Mouse (Mus musculus) neutrophil, adult 5-6 weeks (primary cell): ENCODE data around the gene Inpp4a. TPM values are rescaled to one million over a fixed set of nuclear protein-coding genes. Genes with fewer than 3 reads are reported as not detected.

ENCODE experiments used
- ATAC-seq: fragments of 151-379, 151-347 bp; 2 replicates; pipeline ENCODE4 v1.8.0; 2017; ENCODE audit warnings: mild to moderate bottlenecking, moderate TSS enrichment; ENCODE audit not compliant: insufficient number of reproducible peaks, poor library complexity, low FRiP score, severe bottlenecking; ENCODE audit errors: extremely low read depth
- total RNA-seq: library from RNA; stranded (forward); fragments of 200-1000 nt; gene quantifications from 2 replicates; pipeline ENCODE4 v1.2.3, GENCODE M21; 2017

The Inpp4a gene
- total RNA-seq, 1 experiment from 2014 or later, result 32.6 TPM

- 0 out of 2 replicates have a peak, but pooled peaks have one; percentile 14 for ATAC-seq
These were observed 18.1 kb downstream of the Inpp4a start for GRCm38 (mm10) chr1:37317644-37318285.

DNA sequence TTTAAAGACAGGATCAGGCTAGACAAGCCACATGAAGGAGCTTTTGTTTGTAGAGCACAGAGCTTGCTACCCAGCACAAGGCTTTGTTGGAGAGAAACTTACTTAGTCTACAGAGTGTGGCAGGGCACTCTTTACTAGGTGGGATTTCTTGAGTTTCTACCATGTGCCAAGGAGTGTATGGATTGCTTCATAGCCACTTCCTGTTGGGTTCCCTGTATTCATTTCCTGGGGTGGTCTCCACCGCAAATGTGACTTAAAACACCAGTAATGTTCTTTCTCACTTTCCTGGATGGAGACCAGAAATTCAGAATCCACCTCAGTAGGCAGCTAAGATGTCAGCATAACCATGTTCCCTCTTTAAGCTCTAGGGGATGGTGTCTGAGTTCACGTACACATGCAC lies 18.9 kb downstream of the Inpp4a start:
- ATAC-seq, result no peak

DNA sequence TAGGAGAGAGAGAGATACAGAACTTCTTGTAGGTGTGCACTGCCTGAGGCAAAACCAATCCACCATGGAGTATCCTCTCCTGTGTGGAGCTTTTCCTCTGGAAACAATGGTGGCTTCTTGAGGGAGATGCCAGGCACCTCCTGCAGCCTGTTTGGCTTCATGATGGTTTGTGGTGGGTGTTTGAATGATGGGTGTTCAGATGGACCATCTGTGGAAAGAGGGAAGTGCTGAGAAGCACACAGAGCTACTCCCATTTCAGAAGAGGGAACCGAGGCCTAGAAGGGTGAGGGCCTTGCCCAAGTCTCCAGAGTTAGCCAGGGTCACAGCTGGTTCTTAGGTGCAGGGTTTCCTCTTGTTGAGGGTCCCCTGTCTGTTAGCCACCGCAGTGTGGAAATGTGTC lies 23.0 kb downstream of the Inpp4a start:
- ATAC-seq, result no peak

GRCm38 (mm10) chr1:37323208-37323607 lies 23.5 kb downstream of the Inpp4a start:
- no peak for ATAC-seq

- no peak for ATAC-seq
These were observed 24.9 kb downstream of the Inpp4a start for GRCm38 (mm10) chr1:37324569-37324968.

DNA sequence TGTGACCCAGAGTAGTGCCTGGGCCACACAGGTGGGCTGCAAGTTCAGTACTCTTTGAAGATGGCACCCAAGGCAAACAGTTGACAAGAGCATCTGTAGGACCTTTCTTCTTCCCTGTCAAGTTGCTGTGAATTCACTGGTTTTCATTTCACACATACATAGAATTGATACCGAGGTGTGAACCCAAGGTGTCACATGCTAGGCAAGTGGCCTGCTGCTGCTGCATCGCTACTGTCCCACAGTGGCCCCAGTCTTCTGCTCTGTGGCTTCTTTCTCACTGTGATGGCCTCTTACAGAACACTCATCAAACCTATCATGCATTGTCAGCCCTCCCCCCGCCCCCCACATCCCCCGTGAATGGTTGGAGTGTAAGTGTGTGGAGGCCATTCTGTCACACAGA lies 27.6 kb downstream of the Inpp4a start:
- no peak for ATAC-seq

GRCm38 (mm10) chr1:37329132-37329531 lies 29.5 kb downstream of the Inpp4a start:
- no peak for ATAC-seq

- no peak for ATAC-seq
These were observed 30.2 kb downstream of the Inpp4a start for GRCm38 (mm10) chr1:37329831-37330230.

GRCm38 (mm10) chr1:37332756-37333155 lies 33.1 kb downstream of the Inpp4a start:
- ATAC-seq, result no peak

DNA sequence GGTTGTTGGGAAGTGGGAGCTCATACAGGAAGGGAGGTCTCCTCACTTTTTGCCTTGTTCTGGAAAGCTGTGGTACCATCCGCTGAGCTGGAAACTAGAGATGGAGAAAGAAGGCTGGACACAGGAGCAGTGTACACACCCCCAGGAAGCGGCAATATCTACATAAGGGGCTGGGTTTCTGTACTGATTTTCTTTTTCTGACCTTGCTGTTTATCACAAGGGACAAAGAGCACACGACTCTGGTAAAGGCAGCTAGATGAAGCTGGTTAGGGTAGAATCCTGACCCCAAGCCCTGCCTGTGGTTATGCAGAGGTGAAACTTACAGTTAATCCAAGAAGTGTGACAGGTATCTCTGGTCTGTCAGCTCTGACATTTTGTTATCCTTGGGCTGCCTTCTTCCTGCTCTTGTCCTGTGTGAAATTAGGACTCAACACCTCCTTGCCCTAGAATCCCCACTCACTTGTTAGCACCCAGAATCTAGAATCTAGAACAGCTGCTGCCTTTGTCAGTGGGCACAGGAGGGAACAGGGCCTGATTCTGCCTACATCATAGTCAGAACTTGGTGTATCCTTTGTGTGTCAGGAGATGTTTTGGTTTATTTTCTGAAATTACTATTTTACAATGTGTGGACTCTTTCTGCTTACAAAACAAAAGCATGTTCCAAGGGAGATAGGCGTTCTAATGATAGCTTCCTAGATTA lies 34.2 kb downstream of the Inpp4a start:
- ATAC-seq, result no peak

- ATAC-seq, result no peak
These were observed 36.4 kb downstream of the Inpp4a start for GRCm38 (mm10) chr1:37336022-37336421.

GRCm38 (mm10) chr1:37336794-37337193 lies 37.1 kb downstream of the Inpp4a start:
- no peak for ATAC-seq

DNA sequence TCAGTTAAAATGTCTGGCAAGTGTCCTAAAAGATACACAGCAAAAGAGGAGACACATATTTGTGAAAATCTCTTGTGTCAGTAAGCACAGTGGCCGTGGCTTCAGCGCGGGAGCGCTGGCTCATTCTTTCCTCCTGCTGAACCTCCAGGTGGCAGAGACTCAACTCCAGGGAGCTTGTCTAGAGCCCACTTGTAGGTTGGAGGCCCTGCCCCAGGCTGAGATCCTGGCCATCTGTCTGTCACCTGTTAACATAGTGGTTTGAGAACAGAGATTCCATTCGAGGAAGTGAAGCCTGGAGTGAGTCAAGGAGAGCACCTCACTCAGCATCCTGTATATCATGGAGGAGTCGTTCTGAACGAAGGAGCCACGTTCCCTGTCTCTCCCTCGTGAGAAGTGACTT lies 37.6 kb downstream of the Inpp4a start:
- no peak for ATAC-seq

DNA sequence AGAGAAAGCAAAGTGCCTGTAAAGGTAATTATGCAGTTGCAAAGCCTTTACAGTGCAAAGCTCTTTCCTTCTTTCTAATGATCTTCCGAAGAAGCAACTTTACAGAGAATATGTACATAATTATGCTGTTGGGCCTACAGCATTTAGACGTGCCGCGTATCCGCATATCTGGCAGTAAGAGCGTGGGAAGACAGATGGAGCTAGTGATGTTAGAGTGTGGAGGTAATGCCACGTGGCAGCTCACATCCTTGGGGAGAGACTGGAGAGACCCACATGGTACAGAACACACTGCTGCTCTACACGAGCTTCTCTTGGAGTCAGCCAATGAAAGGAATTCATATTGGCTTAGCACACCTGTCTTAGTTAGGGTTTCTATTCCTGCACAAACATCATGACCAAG lies 39.5 kb downstream of the Inpp4a start:
- no peak for ATAC-seq

DNA sequence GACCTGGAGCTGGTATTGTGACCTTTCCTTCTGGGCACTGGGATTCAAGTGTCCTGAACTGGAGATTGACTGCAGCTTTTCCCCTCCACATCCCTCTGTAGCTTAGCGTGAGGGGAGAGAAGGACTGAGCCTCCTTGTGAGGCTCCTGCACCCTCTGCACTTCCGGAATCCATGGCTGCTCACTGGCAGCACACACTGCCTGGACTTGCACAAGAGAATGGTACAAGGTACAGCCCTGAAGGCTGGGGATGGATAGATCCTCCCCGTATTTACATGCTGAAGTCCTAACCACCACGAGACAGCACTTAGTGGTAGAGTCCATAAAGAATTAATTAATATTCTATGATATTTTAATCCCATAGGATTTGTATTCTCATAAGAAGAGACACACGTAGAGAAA lies 41.7 kb downstream of the Inpp4a start:
- no peak for ATAC-seq

GRCm38 (mm10) chr1:37341914-37342313 lies 42.2 kb downstream of the Inpp4a start:
- ATAC-seq, result no peak

- no peak for ATAC-seq
These were observed 42.9 kb downstream of the Inpp4a start for GRCm38 (mm10) chr1:37342524-37342923.

DNA sequence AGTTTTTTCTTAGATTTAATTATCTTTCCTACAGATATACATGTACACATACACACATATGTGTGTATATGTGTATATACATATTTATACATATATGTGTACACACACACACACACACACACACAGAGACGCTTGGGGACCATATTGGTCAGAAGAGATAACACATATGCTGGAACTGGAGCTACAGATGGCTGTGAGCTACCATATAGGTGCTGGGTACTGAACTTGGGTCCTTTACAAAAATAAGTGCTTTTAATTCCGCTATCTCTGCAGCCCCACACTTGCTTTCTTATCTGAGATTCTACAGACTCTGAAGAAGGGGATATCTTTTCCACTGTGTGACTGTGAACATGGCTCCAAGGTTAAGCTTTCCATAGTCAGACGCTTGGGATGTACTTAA lies 43.6 kb downstream of the Inpp4a start:
- ATAC-seq, result no peak

DNA sequence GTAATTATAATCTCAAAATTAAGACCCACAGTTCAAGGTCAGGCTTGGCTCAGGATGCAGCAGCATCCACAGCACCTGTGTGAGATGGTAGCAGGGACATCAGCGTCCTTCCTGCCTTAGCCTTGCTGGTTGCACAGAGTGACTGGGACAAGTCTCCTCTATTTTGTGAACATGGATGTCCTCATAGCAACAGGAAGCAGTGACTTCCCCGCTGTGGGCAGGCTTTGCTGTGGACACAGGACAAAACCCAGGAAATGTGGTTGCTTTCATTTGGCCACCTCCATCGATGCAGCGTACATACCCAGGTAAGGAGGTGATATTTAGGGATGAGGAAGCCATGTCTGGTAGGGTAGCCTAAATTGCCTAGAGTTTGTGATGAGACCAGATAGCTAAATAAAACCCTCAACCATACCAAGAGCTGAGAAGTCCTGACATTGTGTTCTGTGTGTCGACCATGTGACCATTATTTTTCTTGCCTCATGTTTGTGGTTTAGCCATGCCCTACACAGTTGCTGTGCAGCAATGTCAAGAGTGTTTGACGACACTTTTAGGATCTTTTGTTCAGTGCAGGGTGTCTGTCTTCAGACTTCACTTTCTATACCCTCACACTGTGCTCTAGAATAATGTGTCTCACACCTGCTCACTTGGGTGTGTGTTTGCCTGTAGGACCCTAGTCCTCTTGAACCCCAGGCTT lies 44.7 kb downstream of the Inpp4a start:
- no peak; the same call in 1 of the 2 replicates for ATAC-seq
